Mouse (Mus musculus) MEL (cell line): Measurements from ENCODE around the gene Ggt5.

Experiments used
- CTCF ChIP-seq, 3 experiments: IDR thresholded peaks in 2 of 3; conservative IDR thresholded peaks in 1 of 3; 2 replicates each; pipeline ENCODE4 v1.5.1; 2011 to 2012; ENCODE audit warnings: low read length in 3 of 3, low read depth in 2 of 3, mild to moderate bottlenecking in 2 of 3, improper control_type of control experiment in 1 of 3, inconsistent platforms in 1 of 3, mixed read lengths in 1 of 3, moderate library complexity in 1 of 3; ENCODE audit not compliant: control insufficient read depth in 1 of 3, insufficient read depth in 1 of 3, poor library complexity in 1 of 3, severe bottlenecking in 1 of 3
- GATA1 ChIP-seq: IDR thresholded peaks from 2 replicates; pipeline ENCODE4 v1.6.1; 2011; ENCODE audit warnings: low read depth, low read length, improper control_type of control experiment
- MAZ ChIP-seq: IDR thresholded peaks from 2 replicates; pipeline ENCODE4 v1.6.1; 2012; ENCODE audit warnings: low read depth, mild to moderate bottlenecking, inconsistent platforms, low read length, improper control_type of control experiment
- POLR2A ChIP-seq, 2 experiments: IDR thresholded peaks; 2 replicates each; pipeline ENCODE4 v1.6.1; 2011 to 2012; ENCODE audit warnings: low read length in 2 of 2, mild to moderate bottlenecking in 2 of 2, control low read depth in 1 of 2, improper control_type of control experiment in 1 of 2, low read depth in 1 of 2, moderate library complexity in 1 of 2; ENCODE audit not compliant: control insufficient read depth in 1 of 2, insufficient read depth in 1 of 2, poor library complexity in 1 of 2
- POLR2AphosphoS5 ChIP-seq: IDR thresholded peaks from 2 replicates; pipeline ENCODE4 v1.6.1; 2012; ENCODE audit warnings: low read depth, borderline replicate concordance, mild to moderate bottlenecking, inconsistent platforms, low read length, moderate library complexity, mixed read lengths
- RAD21 ChIP-seq: IDR thresholded peaks from 2 replicates; pipeline ENCODE4 v1.6.1; 2011; ENCODE audit warnings: mild to moderate bottlenecking, low read depth, low read length, improper control_type of control experiment

DNA sequence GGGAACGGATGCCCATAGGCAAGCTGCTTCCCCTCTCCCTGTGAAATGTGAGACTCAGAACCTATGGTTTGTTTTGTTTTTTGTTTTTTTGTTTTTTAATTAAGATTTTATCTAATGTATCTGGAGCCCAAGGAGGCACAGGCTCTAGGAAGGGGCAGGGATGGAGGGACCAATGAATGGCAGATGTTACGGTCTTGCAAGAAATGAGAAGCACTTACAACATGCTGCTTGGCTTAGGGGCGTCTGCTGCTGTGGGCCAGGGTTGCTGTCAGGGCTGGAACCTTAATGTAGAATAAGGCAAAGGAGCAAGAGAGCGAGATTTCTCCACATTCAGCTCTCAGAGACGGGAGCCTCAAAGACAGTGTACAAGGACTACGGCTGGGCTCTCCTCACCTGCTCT is 33.6 kb upstream of the Ggt5 start:
- TF ChIP-seq MAZ: no peak
- no peak for TF ChIP-seq CTCF (IDR thresholded peaks at IDR 0.05 in 2 of 3, conservative IDR thresholded peaks at IDR 0.05 in 1 of 3; ENCODE audit: control insufficient read depth in 1 of 3, insufficient read depth in 1 of 3, low read depth in 2 of 3, low read length in 3 of 3, poor library complexity in 1 of 3, severe bottlenecking in 1 of 3)
- TF ChIP-seq POLR2AphosphoS5: no peak
- no peak for TF ChIP-seq POLR2A (IDR thresholded peaks at IDR 0.05; ENCODE audit: control insufficient read depth in 1 of 2, insufficient read depth in 1 of 2, low read depth in 1 of 2, low read length in 2 of 2, poor library complexity in 1 of 2)
- no peak for TF ChIP-seq RAD21
- TF ChIP-seq GATA1: no peak
